Mouse (Mus musculus): ENCODE data around the gene Prom2.
A peak's percentile ranks its signal among the peaks of the same experiment; 100 is the strongest.

Gene Prom2

GRCm38 (mm10) chr2:127523950-127524729, 17.1 kb downstream of the Prom2 start:
- DNase-seq (ENCODE audit: low read depth, low spot score) = no peak

DNA sequence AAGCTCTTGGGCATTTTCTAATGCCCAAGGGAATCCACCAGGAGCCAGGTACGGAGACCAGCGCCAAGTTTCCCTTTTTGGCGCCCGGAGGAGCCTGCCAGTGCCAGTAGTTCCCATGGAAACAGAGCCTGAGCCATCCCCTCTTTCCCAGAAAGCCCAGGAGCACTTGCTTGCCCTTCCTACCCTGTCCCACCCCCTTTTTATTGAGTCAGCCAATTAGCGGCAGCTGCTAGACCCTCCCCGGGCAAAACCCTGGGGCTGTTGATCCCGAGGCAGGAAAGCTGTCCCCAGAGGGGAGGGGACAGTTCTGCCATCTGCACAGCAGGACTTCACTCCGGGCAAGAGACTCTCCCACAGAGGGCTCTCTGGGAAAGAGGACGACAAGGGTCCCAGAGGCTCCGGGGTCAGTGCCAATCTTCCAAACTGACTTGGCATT, 19.2 kb downstream of the Prom2 start, which contains the start of gene Kcnip3:
TSS of gene Kcnip3 (minus strand) at position 89 of the 436 bp plus-strand sequence.
- DNase-seq (ENCODE audit: low read depth, low spot score) = peak; percentile 81

DNA sequence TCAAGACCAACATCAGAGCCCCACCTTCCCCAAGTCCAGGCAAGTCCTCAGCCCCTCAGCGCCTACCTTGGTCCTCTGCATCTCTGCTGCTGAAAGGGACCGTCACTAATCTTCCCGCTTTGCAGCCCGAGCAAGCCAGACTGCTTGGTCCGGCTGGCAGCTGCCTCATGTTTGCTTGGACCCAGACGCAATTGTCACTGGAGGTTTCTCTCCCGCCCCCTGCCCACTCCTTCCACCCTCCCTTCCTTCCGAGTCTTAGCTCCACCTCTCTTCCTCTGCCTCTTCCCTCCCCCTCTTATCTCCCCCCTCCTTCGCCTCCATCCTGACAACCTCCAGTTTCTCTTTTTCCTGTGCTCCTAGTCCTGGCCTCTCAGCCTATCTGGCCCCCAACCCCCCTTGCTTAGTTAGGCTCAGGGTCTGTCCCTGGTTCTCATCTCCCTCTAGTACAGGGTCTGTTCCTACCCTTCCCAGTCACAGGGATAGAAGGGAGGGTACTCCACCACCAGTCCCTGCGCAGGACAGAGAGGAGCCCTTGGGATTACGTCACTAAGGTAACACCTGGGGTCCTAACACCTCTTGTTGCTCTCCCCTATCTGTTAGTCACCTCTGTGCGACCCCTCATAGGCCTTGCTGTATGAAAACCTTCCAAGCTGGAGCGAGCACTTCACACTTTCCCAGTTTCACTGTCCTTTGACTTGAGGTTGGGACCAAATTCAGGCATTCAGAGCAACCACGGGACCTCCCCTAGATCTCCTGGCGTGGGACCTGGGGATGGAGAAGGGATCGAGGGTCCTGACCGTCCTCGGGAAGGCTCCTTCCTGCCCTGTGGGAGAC, 19.9 kb downstream of the Prom2 start:
- peak; percentile 84 for DNase-seq (ENCODE audit: low read depth, low spot score)

- no peak for DNase-seq (ENCODE audit: low read depth, low spot score)
Observed at GRCm38 (mm10) chr2:127520123-127520522, 21.1 kb downstream of the Prom2 start.

GRCm38 (mm10) chr2:127519308-127519707, 22.0 kb downstream of the Prom2 start:
- no peak for DNase-seq (ENCODE audit: low read depth, low spot score)

- no peak for DNase-seq (ENCODE audit: low read depth, low spot score)
Observed at GRCm38 (mm10) chr2:127518831-127519230, 22.4 kb downstream of the Prom2 start.

- peak; percentile 74 for DNase-seq (ENCODE audit: low read depth, low spot score)
Observed at GRCm38 (mm10) chr2:127518273-127518672, 23.0 kb downstream of the Prom2 start.

GRCm38 (mm10) chr2:127517081-127517480, 24.2 kb downstream of the Prom2 start:
- peak; percentile 83 for DNase-seq (ENCODE audit: low read depth, low spot score)

DNA sequence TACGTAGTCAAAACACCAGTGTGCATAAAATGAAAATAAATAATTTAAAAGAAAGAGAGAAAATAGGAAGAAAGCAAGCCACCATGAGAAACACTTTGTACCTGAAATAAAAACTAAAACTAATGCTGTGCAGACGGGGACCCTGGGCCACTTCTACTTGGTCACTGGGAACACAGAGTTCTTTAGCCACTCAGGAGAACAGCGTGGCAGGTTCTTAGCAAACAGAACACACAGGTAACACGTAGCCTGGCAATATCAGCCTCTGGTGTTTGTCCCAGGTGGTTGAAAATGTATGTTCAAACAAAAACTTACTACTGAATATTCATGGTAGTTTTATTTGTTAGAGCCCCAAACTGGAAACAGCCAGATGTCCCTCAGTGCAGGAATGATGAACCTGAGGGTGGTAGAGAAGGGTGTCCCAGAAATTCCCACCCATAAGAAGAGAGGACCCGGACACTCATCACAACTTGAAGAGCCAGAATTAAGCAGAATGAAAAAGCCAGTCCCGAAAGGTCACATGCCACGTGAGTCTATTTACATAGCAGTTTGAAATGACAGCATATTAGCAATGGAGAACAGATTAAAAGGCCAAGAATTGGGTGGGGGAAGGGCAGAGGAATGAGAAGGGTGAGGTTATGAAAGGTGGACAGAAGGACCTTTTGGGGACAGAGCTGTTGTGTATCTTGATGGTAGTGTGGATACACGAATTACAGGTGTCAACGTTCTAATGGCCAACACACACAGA, 26.7 kb downstream of the Prom2 start:
- DNase-seq (ENCODE audit: low read depth, low spot score) = no peak

- no peak for DNase-seq (ENCODE audit: low read depth, low spot score)
Observed at GRCm38 (mm10) chr2:127513244-127513643, 28.0 kb downstream of the Prom2 start.

GRCm38 (mm10) chr2:127511426-127511825, 29.8 kb downstream of the Prom2 start:
- DNase-seq (ENCODE audit: low read depth, low spot score) = no peak

DNA sequence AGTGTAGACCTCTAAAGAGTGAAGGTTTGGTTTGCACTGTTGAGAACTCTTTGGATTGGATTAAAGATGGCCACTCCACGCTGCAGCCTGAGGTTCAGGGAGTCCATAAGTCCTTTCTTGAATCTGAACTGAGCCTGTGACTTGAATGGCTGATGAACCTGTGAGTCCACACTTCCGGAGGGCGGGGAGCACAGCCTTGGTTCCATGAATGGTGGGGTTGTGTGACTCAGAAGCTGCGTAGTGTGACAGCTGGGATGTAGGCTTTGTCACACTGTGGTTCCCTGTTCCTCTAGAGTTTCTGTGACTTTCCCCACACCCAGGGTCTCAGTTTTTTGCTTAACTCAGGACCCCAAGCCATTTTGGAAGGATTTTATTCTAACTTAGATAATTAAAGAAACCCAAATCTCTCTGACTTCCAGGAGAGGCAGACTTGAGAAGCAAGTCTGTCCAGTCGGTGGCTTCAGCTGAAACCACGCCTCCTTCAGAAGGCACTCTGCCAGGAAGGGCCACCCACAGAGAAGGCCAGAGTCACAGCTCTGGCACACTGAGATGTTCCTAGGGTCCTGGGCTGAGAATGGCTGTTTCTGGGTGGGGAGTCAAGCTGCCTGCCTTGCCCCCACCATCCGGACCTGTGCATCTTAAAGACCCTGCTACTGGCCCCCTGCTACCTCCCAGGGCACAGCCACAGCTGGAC, 33.2 kb downstream of the Prom2 start:
- peak; percentile 36 for DNase-seq (ENCODE audit: low read depth, low spot score)

- no peak for DNase-seq (ENCODE audit: low read depth, low spot score)
Observed at GRCm38 (mm10) chr2:127507077-127507774, 34.0 kb downstream of the Prom2 start.

GRCm38 (mm10) chr2:127506131-127506632, 35.1 kb downstream of the Prom2 start:
- DNase-seq (ENCODE audit: low read depth, low spot score) = no peak

GRCm38 (mm10) chr2:127505196-127505595, 36.1 kb downstream of the Prom2 start:
- no peak for DNase-seq (ENCODE audit: low read depth, low spot score)

DNA sequence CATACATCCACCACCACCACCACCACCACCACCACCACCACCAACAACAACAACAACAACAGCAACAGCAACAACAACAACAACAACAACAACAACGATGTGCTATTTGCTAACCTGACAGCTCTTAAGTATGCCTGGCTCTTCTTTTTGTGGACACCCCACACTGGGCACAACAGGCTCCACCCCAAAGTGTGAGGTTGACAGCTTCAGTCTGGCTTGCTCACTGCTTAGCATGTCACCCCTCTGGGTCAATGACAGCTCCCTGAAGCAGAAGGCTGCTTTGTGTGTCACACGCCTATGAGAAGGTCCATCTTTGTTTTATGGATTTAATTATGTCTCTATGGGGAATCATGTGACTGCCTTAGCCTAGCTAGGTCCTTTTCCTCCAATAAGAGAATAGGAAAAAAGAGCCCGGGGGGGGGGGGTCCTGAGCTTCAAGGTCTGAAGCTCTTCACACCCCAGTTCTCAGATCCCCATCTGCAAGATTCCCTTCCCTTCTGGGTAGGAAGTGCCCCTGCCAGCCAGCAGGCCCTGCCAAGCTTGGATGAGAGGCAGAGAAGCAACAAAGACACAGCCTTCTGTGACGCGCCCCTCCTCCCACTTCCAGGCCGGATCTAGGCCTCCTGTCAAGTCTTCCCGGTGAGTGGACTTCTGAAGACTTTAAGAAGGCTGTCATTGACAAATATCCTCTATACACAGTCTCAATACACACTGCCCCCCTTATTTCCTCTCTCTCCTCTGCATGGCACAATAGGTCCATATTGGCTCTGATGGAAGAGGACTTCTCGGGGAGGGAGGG, 37.3 kb downstream of the Prom2 start:
- DNase-seq (ENCODE audit: low read depth, low spot score) = no peak

DNA sequence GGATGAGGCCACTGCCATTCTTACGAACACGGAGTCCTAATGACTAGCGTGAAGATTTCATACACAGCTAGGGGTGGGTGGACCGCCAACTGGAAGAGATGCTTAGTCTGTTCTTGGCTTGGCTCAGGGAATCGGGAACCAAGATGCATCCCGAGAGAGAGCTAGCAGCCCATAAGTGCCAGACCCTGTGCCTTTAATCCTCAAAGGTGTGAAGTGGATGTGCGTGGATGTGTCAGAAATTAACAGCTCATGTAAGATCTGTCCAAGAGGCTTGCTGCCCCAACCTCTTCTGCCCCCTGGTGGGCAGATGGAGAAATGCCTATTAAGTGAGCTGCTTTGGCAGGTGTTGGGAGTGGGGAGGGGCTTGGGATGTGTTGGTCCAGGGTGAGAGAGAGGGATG, 40.2 kb downstream of the Prom2 start:
- peak; percentile 65 for DNase-seq (ENCODE audit: low read depth, low spot score)

- DNase-seq (ENCODE audit: low read depth, low spot score) = peak; percentile 83
Observed at GRCm38 (mm10) chr2:127498750-127499149, 42.5 kb downstream of the Prom2 start.

- no peak for DNase-seq (ENCODE audit: low read depth, low spot score)
Observed at GRCm38 (mm10) chr2:127496321-127496720, 44.9 kb downstream of the Prom2 start.
